Mouse (Mus musculus) midbrain, embryonic 15.5 days (tissue): ENCODE measurements around the gene 1110004F10Rik. TPM values are rescaled to one million over a fixed set of nuclear protein-coding genes. Genes with fewer than 3 reads are reported as not detected.
A peak's percentile ranks its signal among the peaks of the same experiment; 100 is the strongest.

Source experiments
- ATAC-seq: fragments of 200-750 bp; cut with Nextera tagmentation; replicated peaks from 2 replicates; pipeline ENCODE4 v1.8.0; 2017; ENCODE audit warnings: moderate TSS enrichment
- H3K27ac ChIP-seq: fragments of 300-500 bp; sonication (generic); 2 replicates; pipeline ENCODE4 v1.5.1; 2015; ENCODE audit warnings: mild to moderate bottlenecking, inconsistent platforms
- H3K27me3 ChIP-seq: fragments of 300-500 bp; sonication (generic); replicated peaks from 2 replicates; pipeline ENCODE4 v1.6.1; 2015; ENCODE audit warnings: inconsistent platforms
- H3K36me3 ChIP-seq: fragments of 300-500 bp; sonication (generic); replicated peaks from 2 replicates; pipeline ENCODE4 v1.6.1; 2015; ENCODE audit warnings: inconsistent platforms
- H3K4me1 ChIP-seq: fragments of 300-500 bp; sonication (generic); 2 replicates; pipeline ENCODE4 v1.6.1; 2015; ENCODE audit warnings: inconsistent platforms
- H3K4me2 ChIP-seq: fragments of 300-500 bp; sonication (generic); 2 replicates; pipeline ENCODE4 v1.6.1; 2015; ENCODE audit warnings: inconsistent platforms, mild to moderate bottlenecking, moderate library complexity
- H3K4me3 ChIP-seq: fragments of 300-500 bp; sonication (generic); 2 replicates; pipeline ENCODE4 v1.5.1; 2015; ENCODE audit warnings: mild to moderate bottlenecking, inconsistent platforms
- H3K9ac ChIP-seq: fragments of 300-500 bp; sonication (generic); 2 replicates; pipeline ENCODE4 v1.6.1; 2015; ENCODE audit warnings: mild to moderate bottlenecking, inconsistent platforms
- H3K9me3 ChIP-seq: fragments of 300-500 bp; sonication (generic); 2 replicates; pipeline ENCODE4 v1.6.1; 2016; ENCODE audit warnings: inconsistent platforms
- whole genome bisulfite sequencing: fragments of 180-500 bp; shearing (Covaris S2); methylation state at CpG from one replicate; pipeline ENCODE4 v1.1.7; 2015; ENCODE audit warnings: mixed read lengths; 5-methylcytosine and 5-hydroxymethylcytosine counted together
- polyA plus RNA-seq: library from polyadenylated mRNA; unstranded; fragments of >200 nt; fragmentation: Nextera tagmentation; extraction: Ambion mirVana; gene quantifications from 2 replicates; pipeline ENCODE4 v1.2.1, GENCODE M21; 2015

Gene 1110004F10Rik
- polyA plus RNA-seq, 1 experiment from 2014 or later, result 320 TPM

- no peaks in the 10 kb centered on the region for H3K36me3 ChIP-seq
- no peaks in the 10 kb centered on the region for H3K27me3 ChIP-seq
- 90% methylated on average over 10 of the region's 10 CpGs for WGBS
- H3K27ac ChIP-seq, result no peak overlapping the region
- no peak overlapping the region for H3K4me3 ChIP-seq
- H3K4me2 ChIP-seq, result no peak overlapping the region
- H3K9me3 ChIP-seq, result no peaks in the 10 kb centered on the region
- ATAC-seq, result no peak
- no peak overlapping the region for H3K9ac ChIP-seq
- peaks cover 4% of the 10 kb centered on the region for H3K4me1 ChIP-seq
Observed at GRCm38 (mm10) chr7:116129374-116129773, 90.2 kb downstream of the 1110004F10Rik start.

GRCm38 (mm10) chr7:116131390-116131789 is 92.2 kb downstream of the 1110004F10Rik start:
- H3K4me2 ChIP-seq, result no peak overlapping the region
- H3K9ac ChIP-seq, result no peak overlapping the region
- 17% methylated on average over 4 of the region's 4 CpGs for WGBS
- H3K27ac ChIP-seq, result peak overlapping the region; percentile 62; the same call in 1 of the 2 replicates
- no peaks in the 10 kb centered on the region for H3K27me3 ChIP-seq
- ATAC-seq, result peak; percentile 67
- H3K4me3 ChIP-seq, result no peak overlapping the region
- H3K4me1 ChIP-seq, result peaks cover 4% of the 10 kb centered on the region
- no peaks in the 10 kb centered on the region for H3K9me3 ChIP-seq
- H3K36me3 ChIP-seq, result no peaks in the 10 kb centered on the region

GRCm38 (mm10) chr7:116132078-116132477 is 92.9 kb downstream of the 1110004F10Rik start:
- no peak overlapping the region for H3K4me3 ChIP-seq
- H3K27ac ChIP-seq, result peak overlapping the region; percentile 62; the same call in 1 of the 2 replicates
- H3K36me3 ChIP-seq, result no peaks in the 10 kb centered on the region
- no peaks in the 10 kb centered on the region for H3K9me3 ChIP-seq
- WGBS, result 6% methylated on average over 5 of the region's 5 CpGs
- H3K4me2 ChIP-seq, result no peak overlapping the region
- no peak overlapping the region for H3K9ac ChIP-seq
- peaks cover 4% of the 10 kb centered on the region for H3K4me1 ChIP-seq
- H3K27me3 ChIP-seq, result no peaks in the 10 kb centered on the region
- ATAC-seq, result peak; percentile 68

- WGBS, result 79% methylated on average over 31 of the region's 31 CpGs
- H3K27me3 ChIP-seq, result no peaks in the 10 kb centered on the region
- H3K4me3 ChIP-seq, result no peak overlapping the region
- H3K27ac ChIP-seq, result no peak overlapping the region
- H3K36me3 ChIP-seq, result no peaks in the 10 kb centered on the region
- H3K4me2 ChIP-seq, result no peak overlapping the region
- no peak overlapping the region for H3K9ac ChIP-seq
- H3K4me1 ChIP-seq, result peaks cover 4% of the 10 kb centered on the region
- no peak for ATAC-seq
- no peaks in the 10 kb centered on the region for H3K9me3 ChIP-seq
Observed at GRCm38 (mm10) chr7:116134413-116135292, 95.5 kb downstream of the 1110004F10Rik start.

- H3K36me3 ChIP-seq, result no peaks in the 10 kb centered on the region
- no peak for ATAC-seq
- 92% methylated on average over 12 of the region's 12 CpGs for WGBS
Observed at GRCm38 (mm10) chr7:116137149-116137548, 98.0 kb downstream of the 1110004F10Rik start.

GRCm38 (mm10) chr7:116137671-116138070 is 98.5 kb downstream of the 1110004F10Rik start:
- H3K27ac ChIP-seq, result no peak overlapping the region
- no peak for ATAC-seq

More at GRCm38 (mm10) chr7:116137149-116137548, 98.0 kb downstream of the 1110004F10Rik start:
- Histone ChIP-seq H3K9ac (no peak overlapping the region), H3K27me3 (no peaks in the 10 kb centered on the region), H3K27ac (no peak overlapping the region), H3K4me2 (no peak overlapping the region), H3K4me3 (no peak overlapping the region), H3K9me3 (no peaks in the 10 kb centered on the region), H3K4me1 (no peaks in the 10 kb centered on the region; the same call in 1 of the 2 replicates)

GRCm38 (mm10) chr7:116145030-116145429 is 105.8 kb downstream of the 1110004F10Rik start:
- WGBS, result 97% methylated on average over 6 of the region's 6 CpGs
- no peak overlapping the region for H3K27ac ChIP-seq
- H3K9ac ChIP-seq, result no peak overlapping the region
- H3K4me1 ChIP-seq, result no peaks in the 10 kb centered on the region
- H3K4me3 ChIP-seq, result no peak overlapping the region
- no peaks in the 10 kb centered on the region for H3K27me3 ChIP-seq
- ATAC-seq, result no peak
- no peak overlapping the region for H3K4me2 ChIP-seq
- no peaks in the 10 kb centered on the region for H3K36me3 ChIP-seq
- no peaks in the 10 kb centered on the region for H3K9me3 ChIP-seq

More at GRCm38 (mm10) chr7:116137671-116138070, 98.5 kb downstream of the 1110004F10Rik start:
- no peaks in the 10 kb centered on the region for H3K9me3 ChIP-seq
- no peak overlapping the region for H3K4me3 ChIP-seq
- H3K4me1 ChIP-seq, result no peaks in the 10 kb centered on the region
- H3K4me2 ChIP-seq, result no peak overlapping the region
- H3K27me3 ChIP-seq, result no peaks in the 10 kb centered on the region
- H3K36me3 ChIP-seq, result no peaks in the 10 kb centered on the region
- 59% methylated on average over 3 of the region's 3 CpGs for WGBS
- H3K9ac ChIP-seq, result no peak overlapping the region

GRCm38 (mm10) chr7:116147114-116147513 is 107.9 kb downstream of the 1110004F10Rik start:
- Histone ChIP-seq H3K4me3 (no peak overlapping the region), H3K36me3 (no peaks in the 10 kb centered on the region), H3K4me2 (no peak overlapping the region), H3K9ac (no peak overlapping the region), H3K9me3 (no peaks in the 10 kb centered on the region), H3K4me1 (no peaks in the 10 kb centered on the region), H3K27ac (no peak overlapping the region), H3K27me3 (no peaks in the 10 kb centered on the region)
- no peak for ATAC-seq
- 92% methylated on average over 2 of the region's 2 CpGs for WGBS

- Histone ChIP-seq H3K9me3 (no peaks in the 10 kb centered on the region), H3K27ac (no peak overlapping the region), H3K27me3 (no peaks in the 10 kb centered on the region), H3K4me3 (no peak overlapping the region), H3K36me3 (no peaks in the 10 kb centered on the region), H3K9ac (no peak overlapping the region), H3K4me1 (no peaks in the 10 kb centered on the region), H3K4me2 (no peak overlapping the region)
- no peak for ATAC-seq
- 75% methylated on average over 4 of the region's 4 CpGs for WGBS
Observed at GRCm38 (mm10) chr7:116149568-116149967, 110.4 kb downstream of the 1110004F10Rik start.

GRCm38 (mm10) chr7:116153781-116154368 is 114.7 kb downstream of the 1110004F10Rik start:
- Histone ChIP-seq H3K36me3 (no peaks in the 10 kb centered on the region), H3K4me1 (no peaks in the 10 kb centered on the region), H3K9ac (no peak overlapping the region), H3K9me3 (no peaks in the 10 kb centered on the region), H3K4me3 (no peak overlapping the region), H3K27me3 (no peaks in the 10 kb centered on the region), H3K4me2 (no peak overlapping the region), H3K27ac (no peak overlapping the region)
- no peak for ATAC-seq
- 67% methylated on average over 2 of the region's 2 CpGs for whole genome bisulfite sequencing
